Mouse (Mus musculus): ENCODE measurements at regions not wholly inside any gene's neighbourhood (a gene's known extent, or its start where the extent isn't known, plus 50 kb on each side); places are given as distances from the start of the nearest gene placed in this dataset.

GRCm38 (mm10) chr10:99959279-99959678 is 56.2 kb upstream of the Kitl start:
- DNase-seq = no peak

DNA sequence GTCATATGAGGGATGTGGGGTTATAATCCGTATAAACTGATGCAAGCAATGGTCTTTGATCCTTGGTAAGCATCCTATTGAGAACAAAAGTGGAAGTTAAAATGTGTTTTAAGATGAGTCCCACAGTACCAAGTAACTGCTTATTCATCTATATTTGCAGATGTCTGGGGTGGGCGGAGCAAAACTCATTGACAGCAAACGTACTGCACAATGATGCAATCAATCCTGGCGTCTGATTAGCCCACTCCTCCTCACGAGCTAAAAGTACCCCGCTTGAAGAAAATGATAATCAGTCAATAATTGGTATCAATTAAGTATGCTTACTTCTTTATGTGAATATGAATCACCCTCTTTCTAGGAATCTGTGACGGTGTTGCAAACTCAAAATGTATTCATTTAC is 62.9 kb upstream of the Kitl start:
- no peak for DNase-seq

GRCm38 (mm10) chr10:99951718-99952117 is 63.7 kb upstream of the Kitl start:
- DNase-seq = no peak

GRCm38 (mm10) chr10:99951316-99951715 is 64.1 kb upstream of the Kitl start:
- DNase-seq = no peak

GRCm38 (mm10) chr10:99948740-99949139 is 66.7 kb upstream of the Kitl start:
- DNase-seq = no peak

GRCm38 (mm10) chr10:99945418-99945817 is 70.0 kb upstream of the Kitl start:
- DNase-seq = no peak

DNA sequence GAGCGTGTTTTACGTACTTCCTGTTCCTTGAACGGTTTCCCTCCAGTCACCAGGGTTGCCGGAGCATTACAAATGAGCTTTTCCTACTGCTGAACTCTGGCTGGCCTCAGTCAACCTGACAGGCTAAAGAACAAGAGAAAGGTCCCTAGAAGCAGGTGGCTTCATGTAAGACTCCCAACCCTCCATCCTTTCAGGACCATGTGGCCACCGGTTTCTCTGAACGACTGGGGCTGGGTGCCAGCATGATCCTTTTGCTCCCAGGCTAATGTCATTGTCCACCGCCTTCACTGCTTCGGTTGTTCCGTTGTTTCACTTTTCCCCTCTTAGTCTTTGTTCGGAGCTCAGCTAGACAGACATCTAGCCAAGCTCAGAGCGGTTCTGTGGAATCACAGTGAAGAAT is 73.8 kb upstream of the Kitl start:
- peak; percentile 8 to 22 for DNase-seq

DNA sequence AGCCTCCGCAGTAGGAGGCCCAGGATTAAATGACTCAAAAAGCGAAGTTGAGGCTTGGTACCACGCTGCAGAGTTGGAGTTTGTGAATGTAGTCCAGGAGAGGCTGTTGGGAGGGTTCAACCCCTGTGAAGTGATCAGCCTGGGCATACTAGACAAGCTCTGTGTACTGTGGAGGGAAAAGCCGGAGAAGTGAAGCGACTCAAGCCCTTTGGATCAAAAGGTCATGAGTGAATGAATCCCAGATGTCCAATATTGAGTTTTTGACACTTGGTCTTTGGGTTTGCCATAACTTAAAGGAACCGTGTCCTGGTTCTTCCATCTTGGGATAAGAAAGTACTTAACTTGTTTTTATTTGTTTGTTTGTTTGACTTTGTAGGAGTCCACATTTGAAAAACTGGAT is 76.5 kb upstream of the Kitl start:
- no peak for DNase-seq

GRCm38 (mm10) chr10:99937921-99938618 is 77.4 kb upstream of the Kitl start:
- no peak for DNase-seq

DNA sequence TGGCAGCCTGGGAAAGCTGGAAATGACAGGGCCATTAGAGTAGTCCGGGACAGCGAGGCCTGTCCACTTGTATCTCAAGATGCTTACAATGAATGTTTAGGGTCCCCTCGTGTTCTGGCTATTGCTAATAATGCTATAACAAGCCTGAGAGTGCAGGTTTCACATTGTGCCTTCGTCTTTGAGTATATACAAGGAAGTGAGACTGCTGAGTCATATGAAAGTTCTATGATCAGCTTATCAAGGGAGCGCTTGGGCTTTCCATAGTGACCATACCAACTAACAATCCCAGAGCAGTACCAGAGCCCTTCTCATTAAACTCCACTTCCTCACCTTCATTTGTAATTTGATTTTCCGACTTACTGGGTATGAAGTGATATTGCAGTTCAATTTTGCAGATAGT is 86.2 kb upstream of the Kitl start:
- DNase-seq = no peak

- no peak for DNase-seq
Measured at GRCm38 (mm10) chr10:99927913-99928312, 87.5 kb upstream of the Kitl start.

GRCm38 (mm10) chr10:99926327-99926954 is 89.0 kb upstream of the Kitl start:
- no peak for DNase-seq

DNA sequence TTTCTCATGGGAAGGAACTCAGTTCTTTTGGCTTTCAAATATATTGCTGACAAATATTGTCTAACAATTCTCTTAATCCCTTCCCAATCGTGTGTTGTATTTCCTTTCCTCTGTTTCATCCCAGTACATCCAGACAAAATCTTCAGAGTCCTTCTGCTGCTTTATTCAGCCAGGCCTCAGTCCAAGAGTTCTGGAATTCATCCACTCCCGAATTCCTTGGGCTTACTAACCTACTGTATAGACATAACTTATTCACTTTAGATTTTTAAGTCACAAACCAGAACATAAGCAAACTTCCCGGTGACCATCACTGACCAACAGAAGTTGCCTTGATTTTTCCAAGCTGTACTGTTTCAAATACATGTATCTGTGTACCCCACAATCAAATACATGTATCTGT is 90.9 kb upstream of the Kitl start:
- no peak for DNase-seq

DNA sequence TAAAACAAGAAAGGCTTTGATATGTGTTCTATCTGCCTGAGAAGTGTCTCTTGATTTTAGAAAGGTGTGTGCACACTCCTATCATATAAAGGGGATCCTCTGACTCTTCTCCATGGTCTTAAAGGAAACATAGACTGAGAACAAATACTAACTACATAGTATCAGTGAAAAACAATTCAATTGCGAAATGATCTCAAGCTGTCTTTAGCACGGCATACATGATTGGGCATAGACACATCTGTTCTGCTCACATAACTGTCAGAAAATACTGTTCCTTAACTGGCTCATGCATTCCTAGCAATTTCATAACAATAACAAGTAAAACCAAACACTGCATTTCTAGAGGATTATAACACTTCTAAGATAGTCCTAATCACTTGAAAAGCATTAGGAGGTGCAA is 95.5 kb upstream of the Kitl start:
- DNase-seq = no peak

GRCm38 (mm10) chr10:99918567-99919320 is 96.7 kb upstream of the Kitl start:
- DNase-seq = no peak

DNA sequence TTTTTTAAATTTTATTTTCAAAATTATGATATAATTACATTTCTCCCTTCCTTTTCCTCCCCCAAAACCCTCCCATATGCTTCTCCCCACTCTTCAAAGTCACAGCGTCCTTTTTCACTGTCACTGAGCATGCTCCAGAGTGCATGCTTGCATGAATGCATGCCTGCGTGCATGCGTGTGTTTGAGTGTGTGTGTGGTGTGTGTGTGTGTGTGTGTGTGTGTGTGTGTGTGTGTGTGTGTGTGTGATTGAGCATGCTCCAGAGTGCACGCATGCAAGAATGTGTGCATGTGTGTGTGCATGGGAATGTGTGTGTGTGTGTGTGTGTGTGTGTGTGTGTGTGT is 101.6 kb upstream of the Kitl start:
- no peak for DNase-seq

- DNase-seq = no peak
Measured at GRCm38 (mm10) chr10:99913001-99913845, 102.2 kb upstream of the Kitl start.

- no peak for DNase-seq
Measured at GRCm38 (mm10) chr10:99910011-99910723, 105.3 kb upstream of the Kitl start.

DNA sequence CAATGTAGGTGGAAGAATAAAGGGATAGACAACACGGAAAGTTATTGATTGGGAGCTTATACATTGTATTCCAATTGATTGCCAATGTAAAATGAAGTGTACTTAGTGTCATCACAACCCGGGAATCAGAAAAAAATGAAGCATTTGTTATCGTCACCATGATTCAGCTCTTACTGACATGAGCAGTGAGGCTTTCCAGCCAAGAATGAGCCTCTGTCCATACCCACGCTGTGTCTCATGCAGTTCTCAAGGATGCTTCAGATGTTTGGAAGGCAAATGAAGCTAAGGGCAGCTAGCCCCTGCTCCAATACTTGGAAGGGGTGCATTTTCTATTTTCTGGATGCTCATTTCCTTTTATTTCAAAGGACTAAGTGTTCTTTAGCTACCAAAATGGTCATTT is 107.4 kb upstream of the Kitl start:
- DNase-seq = no peak

GRCm38 (mm10) chr10:99906778-99907435 is 108.5 kb upstream of the Kitl start:
- no peak for DNase-seq

GRCm38 (mm10) chr10:99902280-99903231 is 112.9 kb upstream of the Kitl start:
- DNase-seq = no peak

All from lung, adult 18-20 months (tissue).